Mouse (Mus musculus): Measurements from ENCODE around the gene Mrpl23.

GRCm38 (mm10) chr7:142559651-142560175, 27.2 kb downstream of the Mrpl23 start:
- TF ChIP-seq CTCF (IDR thresholded peaks at IDR 0.05; ENCODE audit: low read depth), result no peak
- TF ChIP-seq EP300 (IDR thresholded peaks at IDR 0.05; ENCODE audit: low read depth), result no peak

Measured in liver, embryonic 14.5 days (tissue).